Mouse (Mus musculus) megakaryocyte, adult 5-6 weeks (primary cell): Measurements from ENCODE around the gene Olfr1192-ps1. TPM values are rescaled to one million over a fixed set of nuclear protein-coding genes. Genes with fewer than 3 reads are reported as not detected.
"Not testable (repeated sequence)": the region's sequence is repeated elsewhere in the genome, so short reads cannot be mapped to it uniquely, and the experiment has no call there.

Experiments used
- ATAC-seq: 2 replicates; pipeline ENCODE4 v1.8.0; 2016; ENCODE audit warnings: mild to moderate bottlenecking, inconsistent platforms; ENCODE audit not compliant: poor library complexity, severe bottlenecking
- total RNA-seq, 2 experiments: library from RNA; stranded (forward) in 1 of 2; stranded (reverse) in 1 of 2; fragments of 153-499, 151-499 nt in 1 of 2; fragments of 221-1000, 200-1000 nt in 1 of 2; gene quantifications; 2 replicates each; pipeline versions ENCODE4 v1.2.3 to v1.2.4; 2015 to 2017

Gene Olfr1192-ps1
- total RNA-seq (2015) (not detected in 2 replicates), total RNA-seq (2017) (not detected in 2 replicates)

GRCm38 (mm10) chr2:88648209-88648608 is at the start of gene Olfr1192-ps1:
TSS of gene Olfr1192-ps1 (plus strand) at chr2:88648509.
- ATAC-seq = no peak

GRCm38 (mm10) chr2:88640242-88640641 is 8.1 kb upstream of the Olfr1192-ps1 start, which contains the start of gene Olfr1191-ps1:
TSS of gene Olfr1191-ps1 (plus strand) at chr2:88640542.
- not testable (repeated sequence) for ATAC-seq

GRCm38 (mm10) chr2:88675328-88675727 is 27.0 kb downstream of the Olfr1192-ps1 start, which contains the start of gene Olfr1193:
TSS of gene Olfr1193 (plus strand) at chr2:88675628.
- not testable (repeated sequence) for ATAC-seq

- no peak for ATAC-seq
Measured at GRCm38 (mm10) chr2:88689087-88689486, 40.8 kb downstream of the Olfr1192-ps1 start, which contains the start of gene Olfr1195. TSS of gene Olfr1195 (minus strand) at chr2:88689187.

- no peak for ATAC-seq
Measured at GRCm38 (mm10) chr2:88704497-88704896, 56.2 kb downstream of the Olfr1192-ps1 start, which contains the start of gene Olfr1196. TSS of gene Olfr1196 (minus strand) at chr2:88704597.

Other genes starting within 250 kb of the Olfr1192-ps1 start
- not detected in 2 replicates for gene Olfr1179, start 242.1 kb upstream of the Olfr1192-ps1 start, total RNA-seq (2015)
- gene Olfr1179, start 242.1 kb upstream of the Olfr1192-ps1 start, total RNA-seq (2017) = not detected in 2 replicates
- not detected in 2 replicates for gene Olfr1180, start 229.4 kb upstream of the Olfr1192-ps1 start, total RNA-seq (2015)
- gene Olfr1180, start 229.4 kb upstream of the Olfr1192-ps1 start, total RNA-seq (2017) = not detected in 2 replicates
- gene Olfr1181, start 222.3 kb upstream of the Olfr1192-ps1 start, total RNA-seq (2015) = not detected in 2 replicates
- not detected in 2 replicates for gene Olfr1181, start 222.3 kb upstream of the Olfr1192-ps1 start, total RNA-seq (2017)
- not detected in 2 replicates for gene Gm13757, start 199.4 kb upstream of the Olfr1192-ps1 start, total RNA-seq (2015)
- gene Gm13757, start 199.4 kb upstream of the Olfr1192-ps1 start, total RNA-seq (2017) = not detected in 2 replicates
- gene Olfr1183, start 193.6 kb upstream of the Olfr1192-ps1 start, total RNA-seq (2015) = not detected in 2 replicates
- not detected in 2 replicates for gene Olfr1183, start 193.6 kb upstream of the Olfr1192-ps1 start, total RNA-seq (2017)
- not detected in 2 replicates for gene Olfr1184, start 164.9 kb upstream of the Olfr1192-ps1 start, total RNA-seq (2015)
- gene Olfr1184, start 164.9 kb upstream of the Olfr1192-ps1 start, total RNA-seq (2017) = not detected in 2 replicates
- gene Olfr1185-ps1, start 155.2 kb upstream of the Olfr1192-ps1 start, total RNA-seq (2015) = not detected in 2 replicates
- gene Olfr1185-ps1, start 155.2 kb upstream of the Olfr1192-ps1 start, total RNA-seq (2017) = not detected in 2 replicates
- gene Olfr1186, start 130.0 kb upstream of the Olfr1192-ps1 start, total RNA-seq (2015) = not detected in 2 replicates
- not detected in 2 replicates for gene Olfr1186, start 130.0 kb upstream of the Olfr1192-ps1 start, total RNA-seq (2017)
- gene Olfr1188, start 91.6 kb upstream of the Olfr1192-ps1 start, total RNA-seq (2015) = not detected in 2 replicates
- gene Olfr1188, start 91.6 kb upstream of the Olfr1192-ps1 start, total RNA-seq (2017) = not detected in 2 replicates
- gene Olfr1189, start 62.1 kb upstream of the Olfr1192-ps1 start, total RNA-seq (2015) = not detected in 2 replicates
- not detected in 2 replicates for gene Olfr1189, start 62.1 kb upstream of the Olfr1192-ps1 start, total RNA-seq (2017)
- not detected in 2 replicates for gene Olfr1191-ps1, start 8.0 kb upstream of the Olfr1192-ps1 start, total RNA-seq (2015)
- gene Olfr1191-ps1, start 8.0 kb upstream of the Olfr1192-ps1 start, total RNA-seq (2017) = not detected in 2 replicates
- not detected in 2 replicates for gene Olfr1193, start 27.1 kb downstream of the Olfr1192-ps1 start, total RNA-seq (2015)
- gene Olfr1193, start 27.1 kb downstream of the Olfr1192-ps1 start, total RNA-seq (2017) = not detected in 2 replicates
- not detected in 2 replicates for gene Olfr1195, start 40.7 kb downstream of the Olfr1192-ps1 start, total RNA-seq (2015)
- gene Olfr1195, start 40.7 kb downstream of the Olfr1192-ps1 start, total RNA-seq (2017) = not detected in 2 replicates
- gene Olfr1196, start 56.1 kb downstream of the Olfr1192-ps1 start, total RNA-seq (2015) = not detected in 2 replicates
- gene Olfr1196, start 56.1 kb downstream of the Olfr1192-ps1 start, total RNA-seq (2017) = not detected in 2 replicates
- gene Olfr1197, start 83.9 kb downstream of the Olfr1192-ps1 start, total RNA-seq (2015) = not detected in 2 replicates
- gene Olfr1197, start 83.9 kb downstream of the Olfr1192-ps1 start, total RNA-seq (2017) = not detected in 2 replicates
- gene Olfr1198, start 102.9 kb downstream of the Olfr1192-ps1 start, total RNA-seq (2015) = not detected in 2 replicates
- gene Olfr1198, start 102.9 kb downstream of the Olfr1192-ps1 start, total RNA-seq (2017) = not detected in 2 replicates
- not detected in 2 replicates for gene Olfr1199, start 112.0 kb downstream of the Olfr1192-ps1 start, total RNA-seq (2015)
- not detected in 2 replicates for gene Olfr1199, start 112.0 kb downstream of the Olfr1192-ps1 start, total RNA-seq (2017)
- not detected in 2 replicates for gene Olfr1200, start 122.0 kb downstream of the Olfr1192-ps1 start, total RNA-seq (2015)
- gene Olfr1200, start 122.0 kb downstream of the Olfr1192-ps1 start, total RNA-seq (2017) = not detected in 2 replicates
- gene Olfr1201, start 144.5 kb downstream of the Olfr1192-ps1 start, total RNA-seq (2015) = not detected in 2 replicates
- gene Olfr1201, start 144.5 kb downstream of the Olfr1192-ps1 start, total RNA-seq (2017) = not detected in 2 replicates
- gene Olfr1202, start 166.0 kb downstream of the Olfr1192-ps1 start, total RNA-seq (2015) = not detected in 2 replicates
- gene Olfr1202, start 166.0 kb downstream of the Olfr1192-ps1 start, total RNA-seq (2017) = not detected in 2 replicates
- not detected in 2 replicates for gene Olfr1205, start 181.2 kb downstream of the Olfr1192-ps1 start, total RNA-seq (2015)
- not detected in 2 replicates for gene Olfr1205, start 181.2 kb downstream of the Olfr1192-ps1 start, total RNA-seq (2017)
- gene Olfr1204, start 200.8 kb downstream of the Olfr1192-ps1 start, total RNA-seq (2015) = not detected in 2 replicates
- gene Olfr1204, start 200.8 kb downstream of the Olfr1192-ps1 start, total RNA-seq (2017) = not detected in 2 replicates
- not detected in 2 replicates for gene Olfr1206, start 214.7 kb downstream of the Olfr1192-ps1 start, total RNA-seq (2015)
- gene Olfr1206, start 214.7 kb downstream of the Olfr1192-ps1 start, total RNA-seq (2017) = not detected in 2 replicates